Mouse (Mus musculus) intestine, embryonic 14.5 days (tissue): ENCODE measurements around the gene Bnipl. TPM values are rescaled to one million over a fixed set of nuclear protein-coding genes. Genes with fewer than 3 reads are reported as not detected.

Source experiments
- ATAC-seq: fragments of 200-750 bp; cut with Nextera tagmentation; replicated peaks from 2 replicates; pipeline ENCODE4 v1.8.0; 2017; ENCODE audit warnings: low read depth, moderate number of reproducible peaks, moderate TSS enrichment, moderate library complexity; ENCODE audit not compliant: low FRiP score, low TSS enrichment
- DNase-seq: peaks from one replicate; pipeline ENCODE4 v3.0.0-alpha.2; 2018; ENCODE audit warnings: low spot score
- H3K27ac ChIP-seq: fragments of 300-500 bp; sonication (generic); 2 replicates; pipeline ENCODE4 v1.5.1; 2014; ENCODE audit warnings: low read depth, mild to moderate bottlenecking, control low read depth
- H3K27me3 ChIP-seq: fragments of 300-500 bp; sonication (generic); replicated peaks from 2 replicates; pipeline ENCODE4 v1.6.1; 2014; ENCODE audit warnings: low read length, control low read depth; ENCODE audit not compliant: control insufficient read depth, insufficient read depth
- H3K36me3 ChIP-seq: fragments of 300-500 bp; sonication (generic); 2 replicates; pipeline ENCODE4 v1.6.1; 2014; ENCODE audit warnings: low read length, control low read depth; ENCODE audit not compliant: control insufficient read depth, insufficient read depth
- H3K4me1 ChIP-seq: fragments of 300-500 bp; sonication (generic); replicated peaks from 2 replicates; pipeline ENCODE4 v1.6.1; 2014; ENCODE audit warnings: low read length, control low read depth, mixed read lengths; ENCODE audit not compliant: control insufficient read depth, insufficient read depth
- H3K4me2 ChIP-seq: fragments of 300-500 bp; sonication (generic); 2 replicates; pipeline ENCODE4 v1.6.1; 2014; ENCODE audit warnings: low read length
- H3K4me3 ChIP-seq: fragments of 300-500 bp; sonication (generic); 2 replicates; pipeline ENCODE4 v1.5.1; 2014; ENCODE audit warnings: low read depth, low read length, control low read depth, mixed read lengths
- H3K9ac ChIP-seq: fragments of 300-500 bp; sonication (generic); 2 replicates; pipeline ENCODE4 v1.6.1; 2014; ENCODE audit warnings: mild to moderate bottlenecking, low read length
- H3K9me3 ChIP-seq: fragments of 300-500 bp; sonication (generic); 2 replicates; pipeline ENCODE4 v1.6.1; 2016; ENCODE audit warnings: low read length, control low read depth; ENCODE audit not compliant: control insufficient read depth
- WGBS: fragments of 180-500 bp; shearing (Covaris S2); extraction: QIAGEN DNeasy Blood & Tissue Kit; methylation state at CpG from one replicate; pipeline ENCODE4 v1.1.7; 2014; 5-methylcytosine and 5-hydroxymethylcytosine counted together
- polyA plus RNA-seq: library from polyadenylated mRNA; unstranded; fragments of >200 nt; fragmentation: Nextera tagmentation; extraction: Ambion mirVana; gene quantifications from 2 replicates; pipeline ENCODE4 v1.2.1, GENCODE M21; 2014

The Bnipl gene
- polyA plus RNA-seq, 1 experiment from 2014 or later: 1.0 TPM

DNA sequence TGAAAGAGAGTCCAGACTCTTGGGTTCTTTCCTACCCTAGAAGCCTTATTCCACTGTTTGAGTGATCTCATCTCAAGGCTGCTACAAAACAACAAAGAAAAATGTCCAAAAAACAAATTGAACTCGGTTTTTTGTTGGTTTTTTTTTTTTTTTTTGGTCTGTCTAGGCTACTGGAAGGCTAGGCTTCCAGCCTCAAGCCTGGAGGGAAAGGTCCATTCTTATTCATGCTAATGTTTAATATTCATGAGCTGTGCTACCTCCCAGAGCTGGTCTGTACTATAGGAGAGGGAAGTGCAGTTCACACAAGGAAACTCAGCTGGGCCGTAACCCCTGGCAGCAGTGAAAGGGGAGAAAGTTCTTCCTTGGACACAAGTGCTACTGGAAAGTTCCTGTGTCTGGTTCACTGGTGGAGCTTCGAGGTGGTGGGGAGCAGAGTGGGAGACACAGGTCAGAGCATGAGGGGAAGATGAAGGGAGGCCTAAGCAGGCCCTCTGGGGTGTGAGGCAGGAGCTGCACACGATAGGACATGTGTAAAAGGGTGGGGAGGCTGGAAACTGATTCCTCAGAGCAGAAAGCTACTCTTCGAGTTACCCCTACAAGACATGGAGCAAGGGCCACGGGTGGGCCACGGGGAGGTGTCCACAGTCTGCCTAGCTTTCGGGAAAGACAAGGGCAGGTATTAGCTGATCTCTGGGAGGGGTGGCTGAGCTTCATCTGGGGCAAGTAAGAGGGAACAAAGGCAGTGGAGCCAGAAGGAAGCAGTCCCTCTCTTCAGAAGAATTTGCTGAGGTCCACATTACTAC is 20.3 kb downstream of the Bnipl start:
- H3K4me1 ChIP-seq: peaks cover 24% of the 10 kb centered on the region
- H3K4me2 ChIP-seq: peak overlapping the region; percentile 90
- no peak; the same call in 1 of the 2 replicates for ATAC-seq
- peak overlapping the region; percentile 85 for H3K4me3 ChIP-seq
- H3K9me3 ChIP-seq: no peaks in the 10 kb centered on the region
- H3K36me3 ChIP-seq: peaks cover 45% of the 10 kb centered on the region
- peak; percentile 58 for DNase-seq
- 57% methylated on average over 8 of the region's 8 CpGs for WGBS
- peak overlapping the region; percentile 96 for H3K27ac ChIP-seq
- H3K27me3 ChIP-seq: no peaks in the 10 kb centered on the region
- H3K9ac ChIP-seq: peak overlapping the region; percentile 60

DNA sequence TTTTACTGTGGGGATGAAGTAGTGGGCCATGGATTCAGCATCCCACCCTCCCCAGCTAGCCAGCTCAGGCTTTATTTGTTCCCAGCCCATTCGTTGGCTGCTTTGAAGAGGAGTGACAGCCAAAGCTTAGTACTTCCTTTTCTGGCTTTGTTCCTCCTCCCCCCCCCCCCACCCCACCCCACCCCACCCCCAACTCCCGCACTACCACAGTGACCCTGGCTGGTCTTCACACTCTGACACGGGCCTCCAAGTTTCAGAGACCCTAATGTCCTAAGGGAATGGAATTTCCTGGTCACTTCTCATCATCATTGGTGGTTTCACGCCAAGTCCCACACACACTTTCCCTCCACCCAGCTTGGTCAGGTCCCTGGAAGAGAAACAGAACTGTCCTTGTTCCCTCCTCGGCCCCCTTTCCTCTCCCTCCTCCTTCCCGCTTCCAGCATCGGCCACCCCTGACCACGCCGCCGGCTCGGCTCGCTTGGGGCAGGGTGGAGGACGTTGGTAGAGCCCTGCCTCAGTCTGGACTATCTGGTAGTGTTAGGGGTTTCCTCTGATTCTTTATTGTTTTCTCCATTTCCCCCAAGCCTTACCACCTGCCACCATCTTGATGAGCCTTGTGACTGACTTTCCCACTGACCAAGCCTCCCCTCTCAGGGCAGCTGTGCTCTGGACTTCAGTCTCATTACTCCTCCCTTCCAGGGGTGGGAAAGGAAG is 21.1 kb downstream of the Bnipl start:
- Histone ChIP-seq H3K4me3 (peak overlapping the region; percentile 85), H3K9ac (peak overlapping the region; percentile 77), H3K4me1 (peaks cover 24% of the 10 kb centered on the region), H3K4me2 (peak overlapping the region; percentile 90), H3K27me3 (no peaks in the 10 kb centered on the region), H3K9me3 (no peaks in the 10 kb centered on the region), H3K27ac (peak overlapping the region; percentile 96), H3K36me3 (peaks cover 44% of the 10 kb centered on the region)
- WGBS: 5% methylated on average over 13 of the region's 13 CpGs
- ATAC-seq (peak; percentile 41; the same call in 1 of the 2 replicates), DNase-seq (peak; percentile 70)

DNA sequence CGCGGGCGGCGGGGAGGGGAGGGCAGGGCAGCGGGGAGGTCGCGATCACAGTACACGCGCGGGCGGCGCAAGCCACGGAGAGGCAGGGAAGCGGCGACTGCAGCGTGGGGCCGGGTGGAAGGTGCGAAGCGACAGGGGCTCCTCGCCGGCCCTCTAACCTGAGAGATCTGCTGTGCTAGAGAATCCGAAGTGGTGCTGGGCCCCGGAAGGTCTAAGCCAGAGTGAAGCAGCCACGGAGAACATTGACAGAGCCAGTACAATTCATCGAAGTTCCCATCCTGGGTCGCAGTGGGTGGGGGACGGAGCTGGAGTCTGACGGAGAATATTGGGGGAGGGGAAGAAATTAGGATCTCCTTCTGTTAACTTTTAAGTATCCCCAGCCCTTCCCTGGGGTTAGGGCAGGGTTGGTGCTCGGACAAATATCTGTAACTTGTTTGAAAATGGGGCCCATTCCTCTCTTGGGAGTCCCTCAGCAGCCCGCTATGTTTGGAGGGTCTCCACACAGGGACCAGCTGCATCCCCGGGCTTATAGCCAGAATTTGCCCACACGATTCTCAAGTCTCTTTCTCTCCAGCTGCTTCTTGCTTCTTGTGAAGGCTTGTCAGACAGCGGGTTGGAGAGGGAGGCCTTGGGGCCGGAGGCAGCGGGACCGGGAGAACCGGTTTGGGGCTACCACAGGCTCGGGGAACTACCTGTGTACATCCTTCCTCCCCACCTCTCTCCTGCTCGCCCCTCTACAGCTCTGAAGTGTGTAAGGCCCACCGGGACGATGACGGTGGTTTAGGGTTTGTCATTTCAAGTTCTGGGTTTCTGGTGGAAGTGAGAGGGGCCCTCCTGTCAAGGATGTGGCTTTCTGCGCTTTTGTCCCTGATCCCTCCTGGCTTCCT is 21.9 kb downstream of the Bnipl start:
- under 1% methylated on average over 43 of the region's 43 CpGs for WGBS
- peak overlapping the region; percentile 85 for H3K4me3 ChIP-seq

DNA sequence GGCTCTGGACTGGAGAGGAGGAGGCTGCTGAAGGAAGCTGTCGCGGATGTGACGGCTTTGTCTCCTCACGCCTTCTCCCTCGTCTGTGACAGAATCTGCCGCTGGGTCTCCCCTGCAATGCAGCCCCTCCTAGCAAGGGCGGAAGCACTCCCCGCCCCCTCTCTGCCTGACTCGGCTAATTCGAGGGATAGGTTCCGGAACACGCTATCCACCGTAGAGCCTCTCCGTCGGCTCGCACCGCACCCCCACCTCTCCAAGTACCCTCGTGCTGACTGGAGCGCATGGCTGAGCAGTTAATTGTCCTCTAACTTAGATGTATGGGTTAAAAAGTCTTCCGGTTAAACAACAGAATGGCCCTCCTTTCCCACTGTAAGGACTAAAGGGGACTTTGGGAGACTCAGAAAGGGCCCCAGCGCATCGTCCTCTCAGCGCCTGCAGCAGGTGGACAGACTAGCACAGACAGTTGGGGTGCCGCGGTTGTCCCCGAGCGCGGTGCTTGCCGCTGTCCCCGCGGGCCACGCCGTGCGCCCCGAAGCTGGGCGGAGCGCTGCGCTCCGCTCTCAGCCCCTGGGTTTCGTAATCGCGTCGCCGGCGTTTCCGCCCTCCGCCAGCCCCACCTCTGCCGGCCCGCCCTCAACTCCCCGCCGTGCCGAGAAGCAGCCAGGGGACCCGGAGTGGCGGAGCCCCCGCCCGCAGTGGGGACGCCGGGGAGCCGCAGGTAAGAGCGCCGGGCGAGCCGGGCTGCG is 22.7 kb downstream of the Bnipl start, which contains the start of gene Cdc42se1:
Gene Cdc42se1, plus strand, starts transcription at position 585 of the 746 bp plus-strand sequence.
- Histone ChIP-seq H3K4me2 (peak within 1 kb of the TSS; percentile 90), H3K9ac (peak within 1 kb of the TSS; percentile 77), H3K27me3 (no peaks in the 10 kb centered on the region), H3K4me1 (peaks cover 28% of the 10 kb centered on the region), H3K36me3 (peaks cover 38% of the 10 kb centered on the region), H3K4me3 (peak within 1 kb of the TSS; percentile 85), H3K27ac (peak within 1 kb of the TSS; percentile 96), H3K9me3 (no peaks in the 10 kb centered on the region)
- DNase-seq (peak; percentile 92), ATAC-seq (peak; percentile 87)
- under 1% methylated on average over 64 of the region's 64 CpGs for WGBS

More for the DNA sequence above, 21.9 kb downstream of the Bnipl start:
- H3K4me2 ChIP-seq: peak overlapping the region; percentile 90
- H3K9me3 ChIP-seq: no peaks in the 10 kb centered on the region
- H3K27ac ChIP-seq: peak overlapping the region; percentile 96
- peak; percentile 28 for ATAC-seq
- H3K27me3 ChIP-seq: no peaks in the 10 kb centered on the region
- peak overlapping the region; percentile 77 for H3K9ac ChIP-seq
- peak; percentile 80 for DNase-seq
- peaks cover 28% of the 10 kb centered on the region for H3K4me1 ChIP-seq
- H3K36me3 ChIP-seq: peaks cover 43% of the 10 kb centered on the region

DNA sequence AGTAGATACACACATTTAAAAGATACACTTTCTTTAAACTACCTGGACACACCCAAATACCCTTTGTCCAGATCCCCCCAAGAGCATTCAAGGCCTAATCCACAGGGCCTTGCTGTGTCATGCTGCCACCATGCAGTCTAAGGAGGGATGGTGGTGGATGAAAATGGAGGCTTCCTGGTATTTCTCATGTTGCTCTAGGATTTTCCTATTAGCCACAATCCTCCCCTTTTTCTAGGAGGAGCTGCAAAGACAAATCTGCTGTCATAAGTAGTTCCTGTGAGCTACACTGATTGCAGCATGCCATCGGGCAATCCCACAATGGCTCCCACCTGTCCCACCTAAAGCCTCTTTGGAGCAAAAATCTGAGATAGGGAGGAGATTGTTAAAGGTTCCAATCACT is 23.8 kb downstream of the Bnipl start:
- Histone ChIP-seq H3K4me1 (peaks cover 28% of the 10 kb centered on the region), H3K9ac (peak overlapping the region; percentile 77)

DNA sequence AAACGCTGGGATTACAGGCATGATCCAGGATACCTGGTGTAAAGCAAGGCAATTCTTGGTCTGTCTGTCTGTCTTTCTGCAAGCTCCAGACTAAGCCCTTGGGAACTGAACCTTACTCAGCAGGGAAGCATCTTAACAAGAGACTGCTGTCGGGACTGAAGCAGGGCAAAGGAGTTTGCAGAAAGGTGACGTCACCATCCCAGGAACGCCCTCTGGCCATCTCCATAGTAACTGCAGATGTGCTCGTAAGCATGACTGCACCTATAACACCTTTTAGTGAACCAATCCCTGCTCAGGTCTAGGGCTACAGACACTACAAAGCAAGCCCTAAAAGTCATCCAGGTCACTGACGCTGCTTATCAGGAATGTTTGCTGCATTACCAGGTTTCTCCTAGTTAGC is 26.7 kb downstream of the Bnipl start:
- H3K4me3 ChIP-seq: no peak overlapping the region
- no peak overlapping the region for H3K4me2 ChIP-seq
- H3K4me1 ChIP-seq: peaks cover 8% of the 10 kb centered on the region; the same call in 1 of the 2 replicates
- H3K27me3 ChIP-seq: no peaks in the 10 kb centered on the region
- ATAC-seq: no peak
- no peaks in the 10 kb centered on the region for H3K9me3 ChIP-seq
- WGBS: 35% methylated on average over 6 of the region's 6 CpGs
- H3K9ac ChIP-seq: no peak overlapping the region
- peak; percentile 70 for DNase-seq
- peaks cover 45% of the 10 kb centered on the region for H3K36me3 ChIP-seq
- H3K27ac ChIP-seq: no peak overlapping the region

More for the DNA sequence above, 23.8 kb downstream of the Bnipl start:
- Histone ChIP-seq H3K4me2 (peak overlapping the region; percentile 90), H3K9me3 (no peaks in the 10 kb centered on the region), H3K27ac (no peak overlapping the region; the same call in 1 of the 2 replicates), H3K4me3 (peak overlapping the region; percentile 85), H3K36me3 (peaks cover 37% of the 10 kb centered on the region), H3K27me3 (no peaks in the 10 kb centered on the region)
- ATAC-seq (no peak), DNase-seq (no peak)
- 13% methylated on average over 1 of the region's 1 CpGs for WGBS

DNA sequence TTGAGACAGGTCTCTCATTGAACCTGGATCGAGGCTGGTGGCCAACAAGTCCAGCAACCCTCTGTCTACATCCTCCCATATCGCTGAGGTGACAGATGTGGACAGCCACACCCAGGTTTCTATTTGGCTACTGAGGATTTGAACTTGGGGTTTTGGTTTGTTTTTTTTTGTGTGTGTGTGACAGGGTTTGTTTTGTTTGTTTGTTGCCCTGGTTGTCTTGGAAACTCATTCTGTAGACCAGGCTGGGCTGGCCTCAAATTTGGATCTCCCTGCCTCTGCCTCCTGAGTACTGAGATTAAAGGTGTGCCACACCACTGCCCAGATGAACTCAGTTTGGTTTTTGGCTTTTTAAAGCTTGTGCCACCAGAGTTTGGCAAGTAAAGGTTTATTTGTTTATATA is 28.0 kb downstream of the Bnipl start:
- no peak overlapping the region for H3K4me2 ChIP-seq
- H3K36me3 ChIP-seq: peaks cover 49% of the 10 kb centered on the region
- WGBS: 89% methylated on average over 2 of the region's 2 CpGs
- no peak for ATAC-seq
- no peak overlapping the region for H3K9ac ChIP-seq
- H3K27ac ChIP-seq: no peak overlapping the region
- H3K27me3 ChIP-seq: no peaks in the 10 kb centered on the region
- no peak for DNase-seq
- no peak overlapping the region for H3K4me3 ChIP-seq
- no peaks in the 10 kb centered on the region for H3K9me3 ChIP-seq
- H3K4me1 ChIP-seq: peaks cover 8% of the 10 kb centered on the region; the same call in 1 of the 2 replicates
